Mouse (Mus musculus) forebrain, embryonic 15.5 days (tissue): ENCODE results near the gene Spats2. TPM values are rescaled to one million over a fixed set of nuclear protein-coding genes. Genes with fewer than 3 reads are reported as not detected.
"Not testable (repeated sequence)": the region's sequence is repeated elsewhere in the genome, so short reads cannot be mapped to it uniquely, and the experiment has no call there.

Experiments
- ATAC-seq: fragments of 200-750 bp; cut with Nextera tagmentation; replicated peaks from 2 replicates; pipeline ENCODE4 v1.8.0; 2017; ENCODE audit warnings: mild to moderate bottlenecking, moderate TSS enrichment, moderate library complexity
- H3K27ac ChIP-seq: fragments of 300-500 bp; sonication (generic); replicated peaks from 2 replicates; pipeline ENCODE4 v1.5.1; 2015; ENCODE audit warnings: mild to moderate bottlenecking, inconsistent platforms
- H3K27me3 ChIP-seq: fragments of 300-500 bp; sonication (generic); 2 replicates; pipeline ENCODE4 v1.6.1; 2015; ENCODE audit warnings: inconsistent platforms
- H3K36me3 ChIP-seq: fragments of 300-500 bp; sonication (generic); 2 replicates; pipeline ENCODE4 v1.6.1; 2015; ENCODE audit warnings: mild to moderate bottlenecking, inconsistent platforms
- H3K4me1 ChIP-seq: fragments of 300-500 bp; sonication (generic); 2 replicates; pipeline ENCODE4 v1.6.1; 2015; ENCODE audit warnings: inconsistent platforms
- H3K4me2 ChIP-seq: fragments of 300-500 bp; sonication (generic); replicated peaks from 2 replicates; pipeline ENCODE4 v1.6.1; 2015; ENCODE audit warnings: mild to moderate bottlenecking, inconsistent platforms
- H3K4me3 ChIP-seq: fragments of 300-500 bp; sonication (generic); 2 replicates; pipeline ENCODE4 v1.5.1; 2015; ENCODE audit warnings: mild to moderate bottlenecking, inconsistent platforms
- H3K9ac ChIP-seq: fragments of 300-500 bp; sonication (generic); replicated peaks from 2 replicates; pipeline ENCODE4 v1.6.1; 2015; ENCODE audit warnings: mild to moderate bottlenecking, inconsistent platforms
- H3K9me3 ChIP-seq: fragments of 300-500 bp; sonication (generic); 2 replicates; pipeline ENCODE4 v1.6.1; 2016; ENCODE audit warnings: inconsistent platforms
- WGBS: fragments of 180-500 bp; shearing (Covaris S2); methylation state at CpG from one replicate; pipeline ENCODE4 v1.1.7; 2015; ENCODE audit warnings: mixed read lengths; 5-methylcytosine and 5-hydroxymethylcytosine counted together
- polyA plus RNA-seq: library from polyadenylated mRNA; unstranded; fragments of >200 nt; fragmentation: Nextera tagmentation; extraction: Ambion mirVana; gene quantifications from 2 replicates; pipeline ENCODE4 v1.2.1, GENCODE M21; 2015

Gene Spats2
- polyA plus RNA-seq, 1 experiment from 2014 or later, result 43.7 TPM

DNA sequence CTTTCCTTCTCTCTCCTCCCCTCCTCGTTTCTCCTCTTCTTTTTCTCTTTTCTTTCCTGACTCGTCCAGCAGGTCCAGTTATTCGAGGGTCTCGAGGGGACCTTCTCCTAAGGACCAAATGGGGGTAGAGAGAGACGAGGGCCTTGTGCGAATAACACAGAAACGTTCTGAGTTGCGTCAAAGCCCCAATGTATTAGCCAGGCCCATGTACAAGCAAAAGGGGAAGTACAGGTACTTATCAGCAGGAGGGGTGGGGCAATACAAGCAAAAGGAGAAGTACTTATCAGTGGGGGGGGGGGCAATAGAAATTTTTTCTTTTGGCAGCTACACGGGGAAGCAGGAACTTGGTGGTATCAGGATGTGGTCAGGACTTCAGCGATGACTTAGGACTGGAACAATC, 28.8 kb downstream of the Spats2 start:
- not testable (repeated sequence) for ATAC-seq, H3K9me3 ChIP-seq, H3K4me2 ChIP-seq, H3K4me1 ChIP-seq, H3K27me3 ChIP-seq, H3K9ac ChIP-seq, H3K27ac ChIP-seq, H3K4me3 ChIP-seq
- peaks cover 10% of the 10 kb centered on the region; the same call in 1 of the 2 replicates for H3K36me3 ChIP-seq
- WGBS, result 94% methylated on average over 10 of the region's 10 CpGs

DNA sequence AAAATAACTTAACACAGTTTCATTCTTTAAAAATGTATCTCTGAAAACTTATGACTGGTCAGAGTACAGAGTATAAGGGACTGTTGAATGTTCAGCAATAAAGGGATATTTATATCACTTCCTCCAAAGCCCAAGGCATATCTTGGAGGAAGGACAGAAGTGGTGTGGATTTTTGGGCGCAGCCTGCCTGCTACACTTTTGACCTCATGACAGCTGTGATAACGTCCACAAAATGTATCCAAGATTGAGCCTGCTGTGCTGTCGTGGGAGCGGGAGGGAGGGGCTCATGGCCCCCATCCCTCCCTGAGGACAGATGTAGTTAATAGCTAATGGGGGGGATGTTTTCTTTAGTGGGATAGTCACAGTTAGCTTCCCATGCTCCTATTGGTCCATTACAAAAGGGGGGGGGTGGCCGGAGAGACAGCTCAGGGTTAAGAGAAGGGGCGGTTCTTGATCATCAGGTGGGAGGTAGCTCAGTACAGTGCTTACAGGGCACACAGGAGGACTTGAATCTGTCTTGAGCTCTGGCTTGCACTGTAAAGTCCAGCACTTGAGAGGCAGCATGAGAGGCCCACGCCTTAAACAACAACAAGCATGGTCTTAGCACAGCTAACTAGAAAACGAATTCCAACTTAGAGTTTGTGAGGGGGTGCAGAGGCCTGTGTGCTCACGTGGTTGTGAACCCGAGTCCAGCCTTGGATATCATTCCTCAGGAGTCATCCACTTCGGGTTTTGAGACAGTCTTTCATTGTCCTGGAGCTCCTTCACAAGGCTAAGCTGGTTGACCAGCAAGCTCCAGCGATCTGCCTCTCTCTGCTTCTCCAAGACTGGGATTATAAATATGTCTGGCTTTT, 38.0 kb downstream of the Spats2 start:
- no peak overlapping the region for H3K4me3 ChIP-seq
- H3K4me1 ChIP-seq, result no peaks in the 10 kb centered on the region
- 85% methylated on average over 12 of the region's 12 CpGs for WGBS
- H3K36me3 ChIP-seq, result peaks cover 13% of the 10 kb centered on the region
- no peak for ATAC-seq
- no peak overlapping the region for H3K27ac ChIP-seq
- H3K27me3 ChIP-seq, result no peaks in the 10 kb centered on the region
- H3K4me2 ChIP-seq, result no peak overlapping the region
- H3K9me3 ChIP-seq, result no peaks in the 10 kb centered on the region
- H3K9ac ChIP-seq, result no peak overlapping the region

DNA sequence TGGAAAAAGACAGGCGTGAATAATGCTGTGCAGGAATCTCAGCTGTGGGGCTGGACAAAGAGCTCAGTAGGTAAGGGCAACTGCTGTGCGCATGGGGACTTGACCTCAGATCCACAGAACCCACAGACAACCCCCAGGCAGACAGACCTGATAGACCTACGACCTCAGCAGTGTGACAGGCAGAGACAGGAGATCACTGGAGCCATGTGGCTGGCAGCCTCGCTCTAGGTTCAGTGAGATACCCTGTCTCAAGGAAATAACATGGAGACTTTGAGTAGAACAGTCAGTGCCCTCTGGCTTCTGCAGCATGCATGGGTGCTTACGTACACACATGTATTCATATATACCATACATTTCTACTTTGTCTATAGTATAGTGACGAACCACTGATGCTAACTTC, 46.4 kb downstream of the Spats2 start:
- Histone ChIP-seq H3K27me3 (no peaks in the 10 kb centered on the region), H3K9ac (no peak overlapping the region), H3K36me3 (peaks cover 41% of the 10 kb centered on the region), H3K4me1 (no peaks in the 10 kb centered on the region), H3K4me3 (no peak overlapping the region), H3K4me2 (no peak overlapping the region), H3K9me3 (no peaks in the 10 kb centered on the region), H3K27ac (no peak overlapping the region)
- 96% methylated on average over 6 of the region's 6 CpGs for WGBS
- no peak for ATAC-seq

DNA sequence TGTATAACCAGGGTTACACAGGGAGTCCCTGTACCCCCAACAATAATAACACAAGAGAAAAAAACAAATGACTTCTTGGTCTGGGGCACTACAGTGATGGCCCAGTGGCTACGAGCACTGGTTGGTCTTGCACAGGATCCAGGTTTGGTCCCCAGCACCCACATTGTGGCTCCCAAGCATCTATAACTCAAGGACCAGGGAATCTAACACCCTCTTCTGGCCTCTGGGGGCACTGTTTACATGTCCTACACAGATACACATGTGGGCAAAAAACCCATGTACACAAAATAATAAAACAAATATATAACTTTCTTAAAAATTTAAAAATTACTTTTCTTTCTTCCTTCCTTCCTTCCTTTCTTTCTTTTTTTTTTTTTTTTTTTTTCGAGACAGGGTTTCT, 53.9 kb downstream of the Spats2 start:
- no peak for ATAC-seq
- no peak overlapping the region for H3K4me3 ChIP-seq
- H3K27me3 ChIP-seq, result no peaks in the 10 kb centered on the region
- no peak overlapping the region for H3K4me2 ChIP-seq
- no peak overlapping the region for H3K27ac ChIP-seq
- no peaks in the 10 kb centered on the region for H3K4me1 ChIP-seq
- 96% methylated on average over 1 of the region's 2 CpGs for WGBS
- H3K36me3 ChIP-seq, result peaks cover 44% of the 10 kb centered on the region
- H3K9ac ChIP-seq, result no peak overlapping the region
- H3K9me3 ChIP-seq, result no peaks in the 10 kb centered on the region

DNA sequence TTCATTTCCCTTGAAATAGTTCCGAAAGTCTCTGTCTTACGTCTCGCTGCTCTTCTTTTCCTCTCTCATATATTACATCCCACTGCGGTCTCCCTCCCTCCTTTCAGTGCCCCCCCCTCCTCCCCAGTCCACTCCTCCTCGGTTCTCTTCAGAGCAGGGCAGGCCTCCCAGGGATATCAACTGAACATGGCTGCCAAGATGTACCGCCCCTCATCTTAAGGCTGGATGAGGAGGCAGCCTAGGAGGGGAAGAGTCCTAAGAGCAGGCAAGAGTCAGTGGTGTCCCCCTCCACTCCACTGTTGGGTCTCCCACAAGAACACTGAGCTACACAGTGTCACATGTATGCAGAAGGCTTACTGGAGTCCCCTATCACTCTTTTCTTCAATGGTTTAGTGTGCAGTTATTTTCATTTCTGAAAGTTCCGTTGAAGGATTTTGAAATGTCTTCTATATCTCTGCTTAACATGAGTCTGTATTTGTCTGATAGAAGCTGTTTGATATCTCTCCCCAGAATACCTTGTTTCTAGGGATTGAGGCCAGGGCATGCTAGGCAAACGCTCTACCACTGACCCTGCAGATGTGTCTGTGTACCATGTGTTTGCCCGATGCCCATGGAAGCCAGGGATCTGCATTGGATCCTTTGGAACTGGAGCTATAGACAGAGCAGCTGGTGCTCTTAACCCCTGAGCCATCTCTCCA, 58.6 kb downstream of the Spats2 start:
- Histone ChIP-seq H3K4me3 (no peak overlapping the region), H3K4me2 (no peak overlapping the region), H3K27ac (no peak overlapping the region), H3K9me3 (no peaks in the 10 kb centered on the region), H3K9ac (no peak overlapping the region), H3K4me1 (no peaks in the 10 kb centered on the region), H3K27me3 (no peaks in the 10 kb centered on the region), H3K36me3 (peaks cover 60% of the 10 kb centered on the region)
- 91% methylated on average over 9 of the region's 9 CpGs for WGBS
- ATAC-seq, result no peak

DNA sequence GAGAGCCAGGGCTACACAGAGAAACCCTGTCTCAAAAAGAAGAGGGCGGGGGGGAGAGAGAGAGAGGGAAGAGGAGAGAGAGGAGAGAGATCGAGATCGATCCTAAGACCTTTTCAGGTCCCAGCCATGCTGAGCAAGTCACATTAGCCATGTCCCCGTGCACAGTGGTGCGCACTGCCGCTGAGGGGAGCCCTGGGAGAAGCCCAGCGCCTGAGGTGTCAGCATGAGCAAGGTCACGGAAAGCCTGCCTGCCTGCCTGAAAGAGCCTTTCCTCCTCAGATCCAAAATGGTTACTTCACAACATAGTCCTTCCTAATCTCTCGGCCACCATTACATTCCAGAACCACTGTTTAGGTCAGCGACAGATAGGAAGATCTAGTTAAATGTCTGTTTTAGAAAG, 68.6 kb downstream of the Spats2 start:
- no peak for ATAC-seq
- no peak overlapping the region for H3K27ac ChIP-seq
- H3K27me3 ChIP-seq, result no peaks in the 10 kb centered on the region
- no peak overlapping the region for H3K4me3 ChIP-seq
- H3K9me3 ChIP-seq, result no peaks in the 10 kb centered on the region
- WGBS, result 70% methylated on average over 10 of the region's 10 CpGs
- no peak overlapping the region for H3K9ac ChIP-seq
- no peak overlapping the region for H3K4me2 ChIP-seq
- no peaks in the 10 kb centered on the region; the same call in 1 of the 2 replicates for H3K4me1 ChIP-seq
- peaks cover 18% of the 10 kb centered on the region for H3K36me3 ChIP-seq

DNA sequence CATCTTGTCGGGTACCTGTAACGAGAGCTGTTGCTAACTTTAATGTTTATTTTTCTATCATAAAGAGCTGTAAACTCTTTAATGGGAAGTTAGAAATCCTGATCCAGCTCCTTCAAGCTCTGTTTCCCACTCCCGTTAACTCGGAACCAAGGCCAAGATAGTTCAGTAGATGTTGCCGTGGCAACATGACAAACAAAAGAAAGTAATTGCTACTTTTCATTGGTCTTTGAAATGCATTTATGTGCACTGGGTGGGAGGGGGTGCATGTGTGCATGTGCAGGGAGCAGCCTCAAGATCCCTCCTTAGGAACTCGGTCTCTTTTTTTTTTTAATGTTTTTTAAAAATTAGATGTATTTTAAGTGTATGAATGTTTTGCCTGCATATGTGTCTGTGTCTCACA, 69.3 kb downstream of the Spats2 start:
- peak; percentile 64 for ATAC-seq
- H3K4me2 ChIP-seq, result no peak overlapping the region
- no peak overlapping the region for H3K4me3 ChIP-seq

DNA sequence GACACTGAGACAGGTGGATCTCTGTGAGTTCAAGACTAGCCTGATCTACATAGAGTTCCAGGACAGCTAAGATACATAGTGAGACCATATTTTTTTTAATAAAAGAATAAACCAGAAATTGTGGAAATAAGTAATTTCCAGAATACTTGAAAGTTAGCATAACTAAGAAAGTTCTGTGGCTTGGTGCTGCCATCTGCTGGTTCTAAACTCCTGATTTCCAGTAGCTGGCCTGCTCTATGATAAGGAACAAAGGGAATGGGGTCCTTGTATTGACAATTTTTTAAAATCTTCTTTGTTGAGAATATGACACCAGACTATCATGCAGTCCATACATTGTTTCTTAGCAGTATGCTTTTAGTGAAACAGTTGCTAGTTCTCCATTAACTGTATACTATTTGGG, 73.0 kb downstream of the Spats2 start:
- Histone ChIP-seq H3K9me3 (no peaks in the 10 kb centered on the region), H3K4me1 (no peaks in the 10 kb centered on the region; the same call in 1 of the 2 replicates), H3K9ac (no peak overlapping the region), H3K36me3 (peaks cover 3% of the 10 kb centered on the region; the same call in 1 of the 2 replicates), H3K4me3 (no peak overlapping the region), H3K27ac (no peak overlapping the region), H3K27me3 (no peaks in the 10 kb centered on the region), H3K4me2 (no peak overlapping the region)
- no peak for ATAC-seq

More for the DNA sequence above, 69.3 kb downstream of the Spats2 start:
- Histone ChIP-seq H3K9ac (no peak overlapping the region), H3K27ac (no peak overlapping the region), H3K9me3 (no peaks in the 10 kb centered on the region), H3K36me3 (peaks cover 21% of the 10 kb centered on the region), H3K27me3 (no peaks in the 10 kb centered on the region), H3K4me1 (no peaks in the 10 kb centered on the region; the same call in 1 of the 2 replicates)
- WGBS, result 19% methylated on average over 6 of the region's 6 CpGs

DNA sequence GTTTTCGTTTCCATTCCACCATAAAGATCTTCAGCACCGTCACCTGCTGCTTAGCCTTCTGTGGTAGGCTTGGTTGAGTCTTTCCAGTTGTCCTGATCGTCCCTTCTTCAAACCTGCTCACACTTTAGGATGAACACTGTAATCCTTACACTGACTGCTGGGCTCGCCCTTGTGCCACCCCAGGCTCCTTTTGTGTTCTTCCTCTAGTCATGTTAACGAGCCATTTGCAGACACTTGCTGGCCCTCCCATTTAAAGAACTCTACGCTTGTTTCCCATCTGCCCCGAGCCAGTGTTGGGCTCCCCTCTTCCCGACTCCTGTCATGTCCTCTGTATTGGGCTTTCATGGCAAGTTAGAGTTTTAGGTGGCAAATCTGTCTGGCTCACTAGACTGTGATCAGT, 80.2 kb downstream of the Spats2 start:
- Histone ChIP-seq H3K27ac (no peak overlapping the region), H3K36me3 (peaks cover 41% of the 10 kb centered on the region), H3K27me3 (no peaks in the 10 kb centered on the region), H3K9ac (no peak overlapping the region), H3K4me1 (no peaks in the 10 kb centered on the region), H3K4me2 (no peak overlapping the region), H3K4me3 (no peak overlapping the region), H3K9me3 (no peaks in the 10 kb centered on the region)
- no peak for ATAC-seq
- 50% methylated on average over 8 of the region's 8 CpGs for WGBS

DNA sequence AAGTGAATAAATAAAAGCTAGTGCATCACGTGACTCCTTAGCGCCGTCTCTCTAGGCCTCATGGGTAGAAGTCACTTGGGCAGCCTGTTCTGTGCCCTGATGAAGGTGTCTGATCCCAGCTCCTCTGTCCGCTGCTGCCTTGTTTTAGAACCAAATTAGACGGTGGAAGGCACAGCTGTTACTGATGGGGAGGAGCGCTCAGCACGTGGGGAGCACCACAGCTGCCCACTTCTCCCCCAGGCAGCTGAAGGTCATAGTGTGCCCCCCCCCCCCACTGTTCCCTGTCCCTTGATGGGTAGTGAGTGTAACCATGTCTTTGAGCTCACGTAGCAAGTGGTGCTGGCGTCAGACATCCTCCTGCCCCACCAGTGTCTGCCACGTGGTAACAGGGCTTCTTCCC, 87.5 kb downstream of the Spats2 start:
- no peak for ATAC-seq
- Histone ChIP-seq H3K27me3 (no peaks in the 10 kb centered on the region), H3K4me2 (no peak overlapping the region), H3K4me1 (no peaks in the 10 kb centered on the region), H3K27ac (no peak overlapping the region), H3K36me3 (peaks cover 54% of the 10 kb centered on the region), H3K9ac (no peak overlapping the region), H3K9me3 (no peaks in the 10 kb centered on the region), H3K4me3 (no peak overlapping the region)
- WGBS, result 82% methylated on average over 10 of the region's 10 CpGs

DNA sequence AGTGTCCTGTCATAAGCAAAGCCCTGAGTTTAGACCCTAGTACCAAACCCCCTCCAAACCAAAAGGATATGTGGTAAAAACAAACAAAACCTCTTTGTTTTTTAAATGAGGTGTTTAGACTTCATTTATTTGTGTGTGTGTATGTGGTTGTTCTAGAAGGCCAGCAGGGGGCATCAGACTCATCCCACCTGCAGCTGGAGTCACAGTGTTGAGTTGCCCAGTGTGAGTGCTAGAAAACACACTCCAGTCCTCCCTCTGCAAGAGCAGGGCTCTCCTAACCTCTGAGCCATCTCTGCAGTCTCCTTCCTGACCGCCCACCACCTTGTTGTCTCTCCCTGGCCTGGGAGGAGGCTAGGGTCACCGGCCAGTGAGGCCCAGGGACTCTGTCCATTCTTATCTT, 89.2 kb downstream of the Spats2 start:
- WGBS, result 81% methylated on average over 2 of the region's 2 CpGs
- Histone ChIP-seq H3K9me3 (no peaks in the 10 kb centered on the region), H3K4me3 (no peak overlapping the region), H3K4me1 (no peaks in the 10 kb centered on the region), H3K27me3 (0 out of 2 replicates have a peak, but pooled peaks cover 8% of the 10 kb centered on the region), H3K9ac (no peak overlapping the region), H3K4me2 (no peak overlapping the region), H3K36me3 (peaks cover 40% of the 10 kb centered on the region), H3K27ac (no peak overlapping the region)
- no peak for ATAC-seq

DNA sequence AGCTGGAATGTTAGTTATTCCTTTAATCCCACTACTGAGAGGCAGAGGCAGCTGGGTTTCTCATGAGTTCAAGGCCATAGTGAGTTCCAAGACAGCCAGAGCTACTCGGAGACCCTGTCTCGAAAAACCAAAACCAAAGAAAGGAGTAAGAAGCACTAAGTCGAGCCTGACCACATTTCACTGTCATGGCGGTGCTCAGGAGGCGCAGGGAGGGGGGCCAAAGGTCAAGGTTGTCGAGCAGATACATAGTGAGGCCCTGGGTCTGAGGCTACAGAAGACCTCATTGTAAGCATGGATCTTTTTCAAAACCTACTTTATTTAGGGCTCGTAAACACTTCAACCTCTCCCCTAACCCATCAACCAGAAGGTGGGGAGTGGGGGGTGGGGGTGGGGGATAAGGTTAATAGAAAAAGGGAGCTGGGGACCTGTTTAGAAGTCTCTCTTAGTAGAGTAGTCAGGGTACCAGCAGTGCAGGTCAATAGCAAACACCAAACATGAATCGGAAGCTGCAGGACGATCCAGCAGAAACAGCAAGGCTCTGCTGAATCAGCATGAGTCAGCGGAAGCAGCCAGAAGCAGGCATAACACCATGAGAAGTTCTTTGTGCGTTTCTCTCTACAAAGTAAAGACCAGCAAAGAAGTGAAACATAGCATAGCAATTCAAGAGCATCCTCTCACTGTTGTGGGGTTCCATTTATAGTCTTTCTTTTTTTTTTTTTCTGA, 90.2 kb downstream of the Spats2 start:
- H3K4me2 ChIP-seq, result no peak overlapping the region
- peaks cover 32% of the 10 kb centered on the region for H3K36me3 ChIP-seq
- H3K9ac ChIP-seq, result no peak overlapping the region
- ATAC-seq, result no peak
- peaks cover 10% of the 10 kb centered on the region for H3K27me3 ChIP-seq
- H3K4me1 ChIP-seq, result no peaks in the 10 kb centered on the region
- H3K9me3 ChIP-seq, result no peaks in the 10 kb centered on the region
- no peak overlapping the region for H3K4me3 ChIP-seq
- no peak overlapping the region for H3K27ac ChIP-seq
- WGBS, result 85% methylated on average over 11 of the region's 11 CpGs
